Mouse (Mus musculus): Measurements from ENCODE around the gene Pip4p1.

DNA sequence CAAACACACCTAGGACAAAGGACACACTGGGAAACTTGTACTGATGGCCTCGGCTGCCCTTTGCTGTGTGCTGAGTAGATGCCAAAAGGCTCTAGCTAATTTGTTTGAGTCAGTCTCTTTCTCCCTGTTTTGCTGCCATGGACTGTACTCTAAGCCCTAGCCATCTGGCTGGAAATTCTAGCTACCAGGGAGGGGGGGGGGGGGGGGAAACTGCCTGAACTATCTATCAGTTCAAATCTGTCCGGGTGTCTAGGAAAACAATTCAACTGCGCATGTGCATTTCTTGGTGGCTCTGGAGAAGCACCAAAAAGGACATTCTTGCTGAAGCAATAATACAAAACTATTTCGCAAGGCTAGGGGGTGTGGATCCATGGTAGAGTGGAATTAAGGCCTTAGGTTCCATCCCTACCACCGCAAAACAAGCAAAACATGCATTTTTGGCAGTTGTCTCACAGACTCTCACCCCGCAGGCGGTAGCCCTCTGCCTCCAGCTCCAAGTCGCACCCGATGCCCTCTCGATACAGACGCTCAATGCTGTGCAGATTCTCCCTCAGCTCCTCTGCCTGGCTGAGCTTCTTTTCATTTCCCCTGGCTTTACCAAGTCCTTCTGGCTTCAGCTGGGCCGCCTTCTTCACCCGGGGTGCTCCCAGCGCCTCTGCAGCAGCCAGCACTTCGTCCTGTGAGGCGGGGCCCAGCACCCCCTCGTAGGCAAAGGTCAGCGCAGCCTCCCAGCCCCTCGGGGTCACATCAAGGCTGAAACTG is 34.5 kb downstream of the Pip4p1 start:
- TF ChIP-seq GATA1 (IDR thresholded peaks at IDR 0.05; ENCODE audit: borderline replicate concordance, low read length): no peak
- TF ChIP-seq FLI1 (IDR thresholded peaks at IDR 0.05; ENCODE audit: low read length): no peak
